Mouse (Mus musculus) forebrain, embryonic 15.5 days (tissue): ENCODE data around the gene H2al2a. TPM values are rescaled to one million over a fixed set of nuclear protein-coding genes. Genes with fewer than 3 reads are reported as not detected.

Experiments used
- ATAC-seq: fragments of 200-750 bp; cut with Nextera tagmentation; replicated peaks from 2 replicates; pipeline ENCODE4 v1.8.0; 2017; ENCODE audit warnings: mild to moderate bottlenecking, moderate TSS enrichment, moderate library complexity
- H3K27ac ChIP-seq: fragments of 300-500 bp; sonication (generic); replicated peaks from 2 replicates; pipeline ENCODE4 v1.5.1; 2015; ENCODE audit warnings: mild to moderate bottlenecking, inconsistent platforms
- H3K27me3 ChIP-seq: fragments of 300-500 bp; sonication (generic); 2 replicates; pipeline ENCODE4 v1.6.1; 2015; ENCODE audit warnings: inconsistent platforms
- H3K36me3 ChIP-seq: fragments of 300-500 bp; sonication (generic); 2 replicates; pipeline ENCODE4 v1.6.1; 2015; ENCODE audit warnings: mild to moderate bottlenecking, inconsistent platforms
- H3K4me1 ChIP-seq: fragments of 300-500 bp; sonication (generic); 2 replicates; pipeline ENCODE4 v1.6.1; 2015; ENCODE audit warnings: inconsistent platforms
- H3K4me2 ChIP-seq: fragments of 300-500 bp; sonication (generic); replicated peaks from 2 replicates; pipeline ENCODE4 v1.6.1; 2015; ENCODE audit warnings: mild to moderate bottlenecking, inconsistent platforms
- H3K4me3 ChIP-seq: fragments of 300-500 bp; sonication (generic); 2 replicates; pipeline ENCODE4 v1.5.1; 2015; ENCODE audit warnings: mild to moderate bottlenecking, inconsistent platforms
- H3K9ac ChIP-seq: fragments of 300-500 bp; sonication (generic); replicated peaks from 2 replicates; pipeline ENCODE4 v1.6.1; 2015; ENCODE audit warnings: mild to moderate bottlenecking, inconsistent platforms
- H3K9me3 ChIP-seq: fragments of 300-500 bp; sonication (generic); 2 replicates; pipeline ENCODE4 v1.6.1; 2016; ENCODE audit warnings: inconsistent platforms
- WGBS: fragments of 180-500 bp; shearing (Covaris S2); methylation state at CpG from one replicate; pipeline ENCODE4 v1.1.7; 2015; ENCODE audit warnings: mixed read lengths; 5-methylcytosine and 5-hydroxymethylcytosine counted together
- polyA plus RNA-seq: library from polyadenylated mRNA; unstranded; fragments of >200 nt; fragmentation: Nextera tagmentation; extraction: Ambion mirVana; gene quantifications from 2 replicates; pipeline ENCODE4 v1.2.1, GENCODE M21; 2015

The H2al2a gene
- polyA plus RNA-seq, result not detected in 2 replicates

GRCm38 (mm10) chr2:17996858-17997257 lies at the start of gene H2al2a:
Gene H2al2a (minus strand): TSS chr2:17996958.
- Histone ChIP-seq H3K27ac (no peak within 1 kb of the TSS), H3K36me3 (no peaks in the 10 kb centered on the region), H3K9me3 (no peaks in the 10 kb centered on the region), H3K27me3 (no peaks in the 10 kb centered on the region), H3K4me3 (no peak within 1 kb of the TSS), H3K4me1 (no peaks in the 10 kb centered on the region), H3K9ac (no peak within 1 kb of the TSS), H3K4me2 (no peak within 1 kb of the TSS)
- no peak for ATAC-seq

- H3K4me3 ChIP-seq, result peak overlapping the region; percentile 90
- H3K27ac ChIP-seq, result peak overlapping the region; percentile 99
- no peak for ATAC-seq
- no peaks in the 10 kb centered on the region for H3K9me3 ChIP-seq
- H3K9ac ChIP-seq, result peak overlapping the region; percentile 100
- H3K36me3 ChIP-seq, result no peaks in the 10 kb centered on the region
- peak overlapping the region; percentile 60 for H3K4me2 ChIP-seq
- H3K27me3 ChIP-seq, result no peaks in the 10 kb centered on the region
- H3K4me1 ChIP-seq, result peaks cover 56% of the 10 kb centered on the region
- under 1% methylated on average over 4 of the region's 4 CpGs for WGBS
Measured at GRCm38 (mm10) chr2:18046186-18046585, 49.4 kb upstream of the H2al2a start.

DNA sequence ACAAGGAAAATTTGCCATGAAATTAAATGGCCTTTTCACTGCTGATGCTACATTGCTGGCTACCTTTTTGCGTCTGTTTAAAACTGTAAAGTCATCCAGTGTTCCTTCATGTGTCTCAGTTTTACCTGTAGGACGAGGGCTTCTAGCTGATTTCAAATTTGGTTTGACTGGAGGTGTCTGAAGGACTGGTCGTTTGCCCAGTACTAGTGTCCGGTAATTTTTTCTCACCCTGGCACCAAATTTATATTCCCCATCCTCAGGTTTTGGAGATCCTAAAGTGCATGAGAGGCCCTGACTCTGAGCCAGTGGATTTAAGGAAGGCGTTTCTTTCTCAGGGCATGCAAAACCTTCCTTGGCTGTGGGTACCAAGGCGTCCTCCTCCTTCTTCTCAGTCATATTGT lies 49.0 kb upstream of the H2al2a start:
- Histone ChIP-seq H3K9ac (peak overlapping the region; percentile 100), H3K27me3 (no peaks in the 10 kb centered on the region), H3K27ac (peak overlapping the region; percentile 99), H3K36me3 (no peaks in the 10 kb centered on the region), H3K4me3 (peak overlapping the region; percentile 90), H3K9me3 (no peaks in the 10 kb centered on the region), H3K4me2 (peak overlapping the region; percentile 60), H3K4me1 (peaks cover 58% of the 10 kb centered on the region)
- ATAC-seq, result no peak
- 4% methylated on average over 6 of the region's 6 CpGs for WGBS

DNA sequence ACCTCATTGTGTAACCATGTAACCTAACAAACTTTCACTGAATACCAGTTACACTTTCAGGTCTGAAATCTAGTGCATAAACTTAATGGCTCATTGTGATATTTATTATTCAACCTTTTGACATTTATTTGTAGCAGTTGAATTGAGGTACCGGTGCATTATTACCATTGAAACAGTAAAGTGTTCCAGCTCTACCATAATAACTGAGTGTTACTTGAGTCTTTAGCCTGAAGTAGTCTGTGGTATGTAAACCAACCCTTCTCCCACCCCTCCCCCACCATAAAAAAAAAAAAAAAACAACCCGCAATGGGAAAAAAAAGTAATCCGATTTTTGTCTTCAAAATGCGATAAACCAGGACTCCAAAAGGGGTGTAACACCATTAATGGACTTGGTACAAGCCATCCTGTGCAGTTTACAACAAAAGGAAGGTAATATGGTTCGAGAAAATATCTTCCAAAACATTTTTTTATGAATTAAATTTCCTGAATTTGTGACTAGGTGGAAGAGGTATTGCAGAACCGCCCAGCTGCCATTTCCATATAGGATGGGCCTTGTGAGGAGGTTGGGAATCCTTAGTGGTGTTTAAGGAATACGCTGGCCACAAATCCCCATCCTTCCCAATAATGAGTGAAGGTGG lies 48.5 kb upstream of the H2al2a start:
- H3K4me3 ChIP-seq, result peak overlapping the region; percentile 90
- H3K27me3 ChIP-seq, result no peaks in the 10 kb centered on the region
- H3K4me2 ChIP-seq, result peak overlapping the region; percentile 60
- H3K9me3 ChIP-seq, result no peaks in the 10 kb centered on the region
- H3K27ac ChIP-seq, result peak overlapping the region; percentile 99
- ATAC-seq, result no peak
- no peaks in the 10 kb centered on the region for H3K36me3 ChIP-seq
- peaks cover 58% of the 10 kb centered on the region for H3K4me1 ChIP-seq
- peak overlapping the region; percentile 100 for H3K9ac ChIP-seq
- 1% methylated on average over 7 of the region's 7 CpGs for WGBS

DNA sequence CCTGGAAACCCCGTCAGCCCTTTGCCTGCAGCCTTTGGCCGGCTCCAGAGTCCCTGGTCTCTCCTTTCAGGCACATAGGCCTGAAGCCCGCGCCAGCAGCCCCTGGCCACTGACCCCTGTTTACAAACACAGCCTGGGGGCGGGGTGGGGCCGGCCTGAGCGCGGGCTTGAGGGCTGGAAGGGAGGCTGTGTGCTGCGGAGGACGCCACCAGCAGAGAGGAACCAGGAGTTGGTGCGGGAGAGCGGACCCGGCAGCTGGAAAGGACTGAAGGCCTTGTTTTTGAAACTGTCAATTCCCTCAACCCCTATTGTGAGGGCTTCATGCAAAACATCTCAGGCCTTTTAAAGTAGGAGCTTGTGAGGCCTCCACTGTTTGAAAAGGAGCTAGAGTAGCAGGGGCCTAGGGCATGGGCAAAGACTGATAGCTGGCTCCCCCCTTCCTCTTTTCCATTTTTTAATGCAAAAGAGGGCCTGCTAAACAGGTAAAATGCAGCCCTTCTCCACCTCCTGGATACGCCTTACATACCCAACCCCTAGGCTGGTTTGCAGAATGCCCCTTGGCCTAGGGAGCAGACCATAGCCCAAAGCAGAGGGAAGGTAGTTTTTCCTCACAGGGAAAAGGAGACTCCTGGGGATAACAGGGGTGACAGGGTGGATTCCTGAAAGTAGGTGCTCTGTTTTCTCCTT lies 44.6 kb upstream of the H2al2a start:
- H3K9me3 ChIP-seq, result no peaks in the 10 kb centered on the region
- H3K4me1 ChIP-seq, result peaks cover 65% of the 10 kb centered on the region
- WGBS, result 4% methylated on average over 14 of the region's 14 CpGs
- peak overlapping the region; percentile 35 for H3K4me3 ChIP-seq
- H3K27me3 ChIP-seq, result no peaks in the 10 kb centered on the region
- peak; percentile 85 for ATAC-seq
- H3K4me2 ChIP-seq, result peak overlapping the region; percentile 60
- H3K27ac ChIP-seq, result peak overlapping the region; percentile 88
- no peaks in the 10 kb centered on the region for H3K36me3 ChIP-seq
- H3K9ac ChIP-seq, result peak overlapping the region; percentile 50

- peak; percentile 41 for ATAC-seq
Measured at GRCm38 (mm10) chr2:18040347-18041160, 43.8 kb upstream of the H2al2a start.

GRCm38 (mm10) chr2:18039566-18040290 lies 43.0 kb upstream of the H2al2a start:
- ATAC-seq, result peak; percentile 59
- Histone ChIP-seq H3K4me2 (peak overlapping the region; percentile 60), H3K27ac (peak overlapping the region; percentile 88), H3K4me3 (peak overlapping the region; percentile 35), H3K9me3 (no peaks in the 10 kb centered on the region), H3K36me3 (no peaks in the 10 kb centered on the region), H3K9ac (peak overlapping the region; percentile 50), H3K27me3 (no peaks in the 10 kb centered on the region), H3K4me1 (peaks cover 62% of the 10 kb centered on the region)
- 1% methylated on average over 44 of the region's 46 CpGs for WGBS

More at GRCm38 (mm10) chr2:18040347-18041160, 43.8 kb upstream of the H2al2a start:
- H3K4me1 ChIP-seq, result peaks cover 65% of the 10 kb centered on the region
- peak overlapping the region; percentile 88 for H3K27ac ChIP-seq
- H3K4me3 ChIP-seq, result peak overlapping the region; percentile 35
- no peaks in the 10 kb centered on the region for H3K36me3 ChIP-seq
- peak overlapping the region; percentile 60 for H3K4me2 ChIP-seq
- peak overlapping the region; percentile 50 for H3K9ac ChIP-seq
- H3K27me3 ChIP-seq, result no peaks in the 10 kb centered on the region
- 6% methylated on average over 27 of the region's 27 CpGs for WGBS
- H3K9me3 ChIP-seq, result no peaks in the 10 kb centered on the region

DNA sequence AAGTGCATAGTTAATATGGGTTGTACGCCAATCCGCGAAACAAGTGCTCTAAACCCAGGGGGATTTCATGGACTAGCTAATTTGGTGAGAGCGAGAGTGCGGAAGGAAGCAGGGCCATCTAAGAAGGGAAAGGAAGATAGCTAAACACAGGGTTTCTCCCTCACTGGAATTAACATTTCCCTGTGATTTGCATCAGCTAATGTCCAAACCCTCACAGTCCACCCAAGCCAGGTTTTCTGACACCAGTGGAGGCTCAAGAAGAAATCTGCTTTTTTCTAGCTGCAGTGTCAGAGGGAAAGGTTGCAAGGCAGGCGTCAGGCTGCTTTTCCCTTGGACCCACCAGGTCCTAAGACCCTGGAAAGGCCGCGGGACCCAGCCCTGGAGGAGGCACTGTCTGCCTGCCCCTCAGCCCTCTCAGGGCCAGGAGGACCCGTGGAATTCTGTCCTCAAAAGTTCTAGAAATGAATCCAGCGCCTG lies 42.2 kb upstream of the H2al2a start:
- H3K27me3 ChIP-seq, result no peaks in the 10 kb centered on the region
- H3K36me3 ChIP-seq, result no peaks in the 10 kb centered on the region
- peak overlapping the region; percentile 35; the same call in 1 of the 2 replicates for H3K4me3 ChIP-seq
- peak overlapping the region; percentile 50; the same call in 1 of the 2 replicates for H3K9ac ChIP-seq
- WGBS, result 31% methylated on average over 10 of the region's 10 CpGs
- H3K4me1 ChIP-seq, result peaks cover 59% of the 10 kb centered on the region
- ATAC-seq, result no peak
- H3K4me2 ChIP-seq, result peak overlapping the region; percentile 60
- peak overlapping the region; percentile 88 for H3K27ac ChIP-seq
- no peaks in the 10 kb centered on the region for H3K9me3 ChIP-seq

GRCm38 (mm10) chr2:18038141-18038752 lies 41.5 kb upstream of the H2al2a start:
- 45% methylated on average over 3 of the region's 3 CpGs for WGBS
- no peak overlapping the region for H3K4me3 ChIP-seq
- peaks cover 60% of the 10 kb centered on the region for H3K4me1 ChIP-seq
- H3K27ac ChIP-seq, result 0 out of 2 replicates have a peak overlapping the region, but pooled peaks have one; percentile 88
- no peaks in the 10 kb centered on the region for H3K9me3 ChIP-seq
- no peak overlapping the region for H3K4me2 ChIP-seq
- H3K27me3 ChIP-seq, result no peaks in the 10 kb centered on the region
- H3K36me3 ChIP-seq, result no peaks in the 10 kb centered on the region
- H3K9ac ChIP-seq, result no peak overlapping the region
- no peak for ATAC-seq

DNA sequence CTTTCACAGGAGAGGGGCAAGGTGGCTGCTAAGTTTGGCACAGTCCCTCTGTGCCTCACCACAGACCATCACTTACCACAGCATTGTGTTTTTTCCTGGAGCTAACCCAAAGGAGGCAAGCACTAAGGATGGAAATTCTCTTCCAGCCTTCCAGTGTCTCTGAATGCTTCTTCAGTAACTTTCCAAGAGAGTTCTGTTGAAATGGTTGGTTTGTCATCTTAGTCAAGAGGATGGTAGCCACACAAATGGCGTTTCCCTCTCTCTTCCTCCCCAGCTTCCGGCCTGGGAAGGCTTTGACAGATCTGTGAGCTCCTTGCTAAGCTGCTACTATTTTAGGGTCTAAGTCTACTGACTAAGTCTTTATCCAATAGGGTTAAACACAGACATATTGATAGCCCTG lies 40.7 kb upstream of the H2al2a start, which contains the start of gene A930004D18Rik:
Gene A930004D18Rik (minus strand): TSS at position 247 of the 400 bp plus-strand sequence.
- no peak for ATAC-seq
- WGBS, result 76% methylated on average over 2 of the region's 2 CpGs
- Histone ChIP-seq H3K9ac (no peak within 1 kb of the TSS), H3K27ac (0 out of 2 replicates have a peak within 1 kb of the TSS, but pooled peaks have one; percentile 88), H3K9me3 (no peaks in the 10 kb centered on the region), H3K4me1 (peaks cover 60% of the 10 kb centered on the region), H3K36me3 (no peaks in the 10 kb centered on the region), H3K4me3 (no peak within 1 kb of the TSS), H3K4me2 (no peak within 1 kb of the TSS), H3K27me3 (no peaks in the 10 kb centered on the region)
